Mouse (Mus musculus): ENCODE results near the gene Hist2h2be.
A peak's percentile ranks its signal among the peaks of the same experiment; 100 is the strongest.
"Not testable (repeated sequence)": the region's sequence is repeated elsewhere in the genome, so short reads cannot be mapped to it uniquely, and the experiment has no call there.

Gene Hist2h2be

GRCm38 (mm10) chr3:96220765-96221639 is at the start of gene Hist2h2be, which contains the start of gene Hist2h2ac:
Gene Hist2h2be, plus strand, starts transcription at chr3:96221119.
Gene Hist2h2ac, minus strand, starts transcription at chr3:96220880.
- DNase-seq, result peak; percentile 92

DNA sequence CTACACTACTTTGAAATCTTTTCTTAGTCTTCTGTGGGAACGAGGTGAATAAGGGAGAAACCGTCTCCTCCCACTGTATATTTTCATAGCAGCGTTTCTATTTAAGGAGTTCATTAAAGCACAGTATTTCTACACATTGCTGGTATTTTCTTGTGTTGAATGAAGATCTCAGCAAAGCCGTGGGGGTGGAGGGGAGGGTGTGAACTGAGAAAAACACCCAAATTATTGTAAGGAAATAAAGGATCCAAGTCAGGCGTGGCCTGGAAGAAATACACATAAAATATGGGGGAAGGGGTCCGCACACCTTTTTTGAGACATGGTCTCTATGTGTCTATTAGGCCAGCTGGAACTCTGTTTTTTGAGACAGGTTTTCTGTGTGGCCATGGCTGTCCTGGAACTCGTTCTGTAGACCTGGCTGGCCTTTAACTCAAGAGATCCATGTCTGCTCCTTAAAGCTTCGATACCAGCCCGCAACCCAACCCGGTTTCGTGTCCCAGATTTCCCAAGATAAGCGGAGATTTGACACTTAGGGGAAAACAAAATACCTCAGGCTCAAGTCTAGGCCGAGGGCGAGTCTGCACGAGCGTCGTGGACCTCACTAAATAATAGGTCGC is 49.2 kb upstream of the Hist2h2be start:
- no peak for DNase-seq

- DNase-seq, result peak; percentile 85
Observed at GRCm38 (mm10) chr3:96172197-96173178, 48.4 kb upstream of the Hist2h2be start, which contains the start of gene Sf3b4. Gene Sf3b4, plus strand, starts transcription at chr3:96172332.

DNA sequence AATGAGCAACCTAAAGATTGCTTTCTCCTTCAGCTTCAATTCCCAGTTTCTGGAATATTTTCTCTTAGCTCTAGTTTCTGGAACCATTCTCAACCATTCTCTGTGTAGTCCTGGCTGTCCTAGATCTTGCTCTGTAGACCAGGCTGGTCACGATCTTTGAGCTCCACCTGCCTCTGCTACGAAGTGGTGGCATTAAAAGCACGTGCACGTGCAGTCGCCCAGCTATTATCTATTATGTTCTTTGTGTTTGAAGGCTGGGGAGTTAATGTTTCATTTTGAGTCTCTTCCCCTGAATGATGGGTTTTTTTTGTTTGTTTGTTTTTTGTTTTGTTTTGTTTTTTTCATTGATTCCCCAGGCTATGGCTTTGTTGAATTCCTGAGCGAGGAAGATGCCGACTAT is 47.7 kb upstream of the Hist2h2be start:
- DNase-seq, result no peak

DNA sequence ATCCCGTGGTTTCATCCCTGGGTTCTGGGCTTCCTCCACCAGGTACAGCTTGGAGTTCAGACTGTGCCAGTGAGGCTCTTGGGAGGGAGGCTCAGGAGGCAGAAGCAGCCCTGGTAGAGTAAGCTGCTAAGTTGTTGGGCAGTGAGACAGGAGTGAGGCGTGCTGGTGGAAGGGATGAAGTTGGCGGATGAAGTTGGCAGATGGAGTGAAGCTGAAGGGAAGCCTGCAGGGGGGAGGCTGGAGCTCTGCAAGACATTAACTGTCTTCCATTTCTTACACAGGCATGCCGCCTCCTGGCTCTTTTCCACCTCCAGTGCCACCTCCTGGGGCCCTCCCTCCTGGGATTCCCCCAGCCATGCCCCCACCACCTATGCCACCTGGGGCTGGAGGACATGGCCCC is 46.9 kb upstream of the Hist2h2be start:
- DNase-seq, result peak; percentile 52

DNA sequence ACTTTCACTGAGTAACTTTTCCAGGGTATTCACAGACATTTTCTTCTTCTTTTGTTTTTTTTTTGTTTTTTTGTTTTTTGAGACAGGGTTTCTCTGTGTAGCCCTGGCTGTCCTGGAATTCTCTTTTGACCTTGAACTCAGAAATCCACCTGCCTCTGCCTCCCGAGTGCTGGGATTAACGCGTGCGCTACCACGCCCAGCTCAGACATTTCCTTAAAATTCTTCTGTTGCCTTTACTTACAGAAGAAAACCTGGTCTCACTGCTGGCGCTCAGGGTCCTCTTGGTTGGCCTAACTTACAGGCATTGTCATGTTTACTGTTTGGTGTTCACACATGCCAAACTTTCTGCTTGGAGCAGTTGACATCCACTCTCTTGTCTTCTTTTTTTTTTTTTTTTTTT is 45.7 kb upstream of the Hist2h2be start:
- DNase-seq, result peak; percentile 14

- DNase-seq, result no peak
Observed at GRCm38 (mm10) chr3:96178427-96178826, 42.5 kb upstream of the Hist2h2be start.

DNA sequence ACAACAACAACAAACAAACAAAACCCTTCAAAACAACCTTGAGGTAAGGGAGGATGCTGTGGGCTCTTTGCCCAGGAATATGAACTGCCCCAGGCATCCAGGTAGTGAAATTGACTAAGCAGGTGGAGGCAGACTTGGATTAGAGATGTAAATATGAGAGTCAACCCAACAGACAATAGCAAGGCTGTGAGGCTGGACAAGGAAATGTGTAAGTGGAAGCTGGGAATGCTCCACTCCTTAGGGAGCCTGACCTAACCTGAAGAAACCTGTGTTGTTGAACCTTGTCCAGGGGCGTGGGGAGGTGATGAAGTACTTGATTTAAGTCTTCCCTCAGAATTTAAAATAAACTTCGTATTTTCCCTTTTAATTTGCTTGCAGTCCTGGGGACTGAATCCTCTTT is 42.0 kb upstream of the Hist2h2be start:
- no peak for DNase-seq

- DNase-seq, result peak; percentile 70
Observed at GRCm38 (mm10) chr3:96179531-96179930, 41.4 kb upstream of the Hist2h2be start.

GRCm38 (mm10) chr3:96180727-96181477 is 40.0 kb upstream of the Hist2h2be start, which contains the start of gene Sv2a:
Gene Sv2a, plus strand, starts transcription at chr3:96181151.
- DNase-seq, result peak; percentile 88

DNA sequence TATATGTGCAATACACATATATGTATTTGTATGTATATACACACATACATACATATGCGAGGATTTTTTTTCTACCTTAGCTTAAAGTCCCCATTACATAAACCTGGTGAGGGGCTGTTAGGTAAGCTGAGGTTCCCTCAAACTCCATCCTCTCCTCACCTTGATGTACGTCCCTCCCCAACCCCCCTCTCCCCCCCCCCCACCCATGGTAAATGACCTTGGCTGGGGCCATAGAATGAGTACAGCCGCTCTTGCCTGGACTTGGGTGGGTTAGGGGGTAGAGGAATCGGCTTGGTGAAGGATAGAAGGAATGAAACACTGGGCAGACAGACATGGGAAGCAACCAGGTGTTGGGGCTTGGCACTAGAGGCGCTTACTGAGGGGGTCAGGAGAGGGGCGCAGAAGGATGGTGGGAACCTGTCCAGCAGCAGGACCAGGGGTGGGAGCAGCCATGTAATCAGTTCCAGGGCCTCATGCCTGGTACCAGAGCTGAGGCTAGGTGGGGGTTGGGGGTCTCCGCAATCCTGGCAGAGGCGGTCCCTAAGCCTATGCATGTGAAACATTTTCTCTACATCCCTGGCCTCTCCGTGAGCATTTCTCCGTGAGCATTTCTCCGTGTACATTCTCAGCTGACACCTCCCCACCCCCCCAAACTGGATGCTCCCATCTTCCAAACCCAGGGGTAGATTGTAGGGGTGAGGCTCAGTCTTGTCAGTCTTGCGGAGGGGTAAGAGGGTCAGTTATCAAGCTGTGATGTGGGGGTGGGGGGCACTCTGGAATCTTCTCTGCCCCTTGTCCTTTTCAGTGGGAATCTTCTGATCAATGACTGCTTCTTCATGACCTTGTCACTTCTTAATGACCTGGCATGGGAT is 39.2 kb upstream of the Hist2h2be start:
- DNase-seq, result peak; percentile 74

- peak; percentile 67 for DNase-seq
Observed at GRCm38 (mm10) chr3:96182382-96182776, 38.5 kb upstream of the Hist2h2be start.

DNA sequence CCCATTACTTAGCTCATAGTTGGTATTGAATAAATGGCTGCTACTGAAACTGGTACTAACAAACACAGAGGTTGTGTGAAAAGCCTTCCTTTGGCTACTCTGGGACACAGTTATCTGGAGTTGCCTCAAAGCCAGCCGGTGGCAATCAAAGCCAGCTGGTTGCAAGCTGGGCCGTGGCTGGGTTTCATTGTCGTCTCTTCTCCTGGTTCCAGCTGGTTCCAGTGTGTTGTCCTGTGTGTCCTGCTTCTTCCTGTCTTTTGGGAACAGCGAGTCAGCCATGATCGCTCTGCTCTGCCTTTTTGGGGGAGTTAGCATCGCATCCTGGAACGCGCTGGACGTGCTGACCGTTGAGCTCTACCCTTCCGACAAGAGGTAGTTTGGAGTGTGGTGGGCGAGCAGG is 27.9 kb upstream of the Hist2h2be start:
- DNase-seq, result no peak

- DNase-seq, result no peak
Observed at GRCm38 (mm10) chr3:96194966-96195365, 26.0 kb upstream of the Hist2h2be start.

GRCm38 (mm10) chr3:96195616-96196313 is 25.2 kb upstream of the Hist2h2be start:
- no peak for DNase-seq

DNA sequence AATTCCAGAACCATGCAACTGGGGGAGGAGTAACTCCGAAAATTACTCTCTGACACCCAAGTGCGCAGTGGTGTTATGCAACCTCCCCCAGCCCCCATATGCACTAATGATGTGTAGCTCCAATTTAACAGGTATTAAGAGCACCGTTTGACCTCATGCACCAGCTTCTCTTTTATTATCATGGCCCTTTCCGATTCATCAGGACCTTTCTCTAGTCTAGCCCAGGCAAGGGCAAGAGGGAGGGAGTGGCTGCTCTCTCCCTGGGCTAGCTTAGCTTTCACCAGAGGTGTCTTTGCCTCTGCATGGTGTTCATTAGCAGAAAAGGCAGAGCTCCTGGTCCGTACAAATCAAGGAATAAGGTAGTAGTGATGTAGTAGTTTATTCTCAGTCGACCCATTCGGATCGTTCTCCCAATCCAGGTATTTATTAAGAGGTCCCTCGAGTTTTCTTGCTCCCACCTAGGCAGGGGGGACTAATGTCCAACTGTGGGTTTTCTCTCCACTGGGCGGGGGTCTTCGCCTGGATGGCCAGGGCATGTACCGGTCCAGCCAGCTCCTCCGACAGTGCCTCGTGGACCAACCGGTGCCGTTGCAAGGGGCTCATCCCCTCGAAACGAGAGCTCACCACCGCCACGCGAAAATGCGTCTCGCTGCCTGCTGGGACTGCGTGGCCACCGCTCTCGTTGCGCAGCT is 24.3 kb upstream of the Hist2h2be start:
- DNase-seq, result no peak

DNA sequence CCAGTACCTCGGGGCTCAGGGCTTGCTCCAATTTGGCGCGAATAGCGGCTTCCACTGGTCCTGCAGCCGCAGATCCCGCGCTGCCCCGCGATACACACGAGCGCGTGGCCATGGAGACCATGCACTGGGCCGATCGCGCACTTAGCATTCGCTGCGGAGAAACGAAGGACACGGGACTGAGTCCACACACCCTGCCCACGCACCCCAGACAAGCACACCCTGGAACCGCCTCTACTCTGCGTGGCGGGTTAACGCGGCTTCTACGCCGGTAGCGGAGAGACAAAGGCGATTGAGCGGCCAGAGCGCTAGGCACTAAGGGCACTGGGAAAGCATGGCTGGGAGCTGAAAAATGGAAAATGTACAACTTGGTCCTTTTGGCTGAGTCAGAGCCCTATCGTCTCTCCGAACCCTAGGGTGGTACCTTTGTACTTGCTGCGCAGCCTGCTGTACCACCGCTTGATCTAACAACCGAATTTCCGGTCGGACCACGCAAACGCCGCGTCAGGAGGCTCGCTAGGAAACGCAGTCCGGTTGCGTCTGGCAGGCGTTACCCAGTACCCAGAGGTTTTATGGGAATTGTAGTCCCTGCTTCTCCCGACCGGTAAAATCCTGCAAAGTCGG is 23.7 kb upstream of the Hist2h2be start:
- peak; percentile 93 for DNase-seq

- no peak for DNase-seq
Observed at GRCm38 (mm10) chr3:96198181-96198580, 22.7 kb upstream of the Hist2h2be start.

DNA sequence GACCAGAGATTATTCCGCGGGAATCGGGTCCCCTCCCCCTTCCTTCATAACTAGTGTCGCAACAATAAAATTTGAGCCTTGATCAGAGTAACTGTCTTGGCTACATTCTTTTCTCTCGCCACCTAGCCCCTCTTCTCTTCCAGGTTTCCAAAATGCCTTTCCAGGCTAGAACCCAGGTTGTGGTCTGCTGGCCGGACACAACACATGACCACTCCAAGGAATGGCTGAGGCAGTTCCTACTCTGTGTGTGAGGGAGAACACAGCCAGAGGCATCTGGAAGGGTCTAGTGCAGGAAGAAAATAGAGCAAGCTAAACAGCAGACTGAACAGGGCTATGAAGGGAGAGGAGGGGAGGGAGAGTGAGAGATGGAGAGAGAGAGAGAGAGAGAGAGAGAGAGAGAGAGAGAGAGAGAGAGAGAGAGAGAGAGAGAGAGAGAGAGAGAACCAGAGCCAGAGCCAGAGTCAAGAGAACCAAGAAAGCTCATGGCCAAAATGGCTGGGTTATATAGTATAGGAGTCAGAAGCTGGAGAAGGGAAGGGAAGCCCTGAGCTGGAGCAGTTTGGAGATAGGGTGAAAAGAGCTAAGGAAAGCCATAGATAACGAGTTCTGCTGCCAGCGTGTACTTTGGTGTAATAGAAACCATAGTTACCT is 22.2 kb upstream of the Hist2h2be start:
- DNase-seq, result not testable (repeated sequence)

Data from cerebellum, adult 9-11 months (tissue).